Mouse (Mus musculus): Measurements from ENCODE around the gene Ptprs. TPM values are rescaled to one million over a fixed set of nuclear protein-coding genes. Genes with fewer than 3 reads are reported as not detected.

Gene Ptprs
- polyA plus RNA-seq, 1 experiment from 2014 or later, result 80.1 TPM

DNA sequence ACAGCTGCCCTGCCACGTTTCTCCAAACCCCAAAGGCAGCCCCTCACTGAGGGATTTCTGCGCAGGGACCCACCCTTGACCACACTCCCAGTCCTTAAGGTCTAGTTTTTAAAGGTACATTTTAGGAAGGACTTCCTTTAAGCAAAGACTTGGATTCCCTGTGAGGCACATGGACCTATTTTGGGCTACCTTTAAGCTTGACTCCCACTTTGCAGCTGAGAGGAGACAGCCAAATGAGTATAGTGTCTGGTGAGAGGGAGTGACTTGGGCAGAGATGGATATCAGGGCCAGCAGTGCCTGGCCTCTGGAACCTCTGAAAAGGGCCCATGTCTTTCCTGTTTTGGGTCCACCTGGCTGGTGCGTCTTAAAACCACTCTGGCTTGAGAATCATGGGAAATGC, 50.3 kb downstream of the Ptprs start:
- H3K27ac ChIP-seq (replicated peaks; ENCODE audit: low read depth, low read length), result peak overlapping the region; percentile 59; the same call in 1 of the 2 replicates
- WGBS, result 25% methylated on average over 3 of the region's 3 CpGs
- ATAC-seq (replicated peaks; ENCODE audit: insufficient number of reproducible peaks, low FRiP score, low TSS enrichment, low read depth), result no peak

DNA sequence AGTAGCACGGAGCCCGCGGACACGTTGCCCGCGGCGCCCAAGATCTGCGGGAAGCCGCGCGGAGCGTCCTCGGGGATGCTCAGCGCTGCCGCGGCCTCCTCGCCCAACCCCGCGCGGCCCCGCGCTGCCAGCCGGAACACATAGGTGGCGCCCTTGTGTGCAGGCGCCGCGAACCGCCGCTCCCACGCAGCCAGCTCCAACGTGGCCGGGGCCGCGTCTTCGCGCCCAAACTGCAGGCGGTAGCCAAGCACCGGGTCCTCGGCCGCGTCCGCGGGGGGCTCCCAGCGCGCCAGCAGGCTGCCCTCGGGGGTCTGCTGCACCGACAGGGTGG, 50.7 kb downstream of the Ptprs start:
- DNase-seq (ENCODE audit: low spot score) (peak; percentile 85), ATAC-seq (replicated peaks; ENCODE audit: insufficient number of reproducible peaks, low FRiP score, low TSS enrichment, low read depth) (peak; percentile 67)
- H3K27me3 ChIP-seq (ENCODE audit: control insufficient read depth, insufficient read depth, low read length), result no peaks in the 10 kb centered on the region
- H3K4me2 ChIP-seq (ENCODE audit: low read depth, low read length), result peak overlapping the region; percentile 94
- peaks cover 23% of the 10 kb centered on the region for H3K36me3 ChIP-seq (replicated peaks; ENCODE audit: control insufficient read depth, insufficient read depth, low read depth, low read length)
- peak overlapping the region; percentile 59 for H3K27ac ChIP-seq (replicated peaks; ENCODE audit: low read depth, low read length)
- 1% methylated on average over 47 of the region's 47 CpGs for WGBS
- H3K9me3 ChIP-seq (replicated peaks; ENCODE audit: control insufficient read depth, low read length), result no peaks in the 10 kb centered on the region
- no peaks in the 10 kb centered on the region; the same call in 1 of the 2 replicates for H3K4me1 ChIP-seq (ENCODE audit: control insufficient read depth, insufficient read depth, low read length)
- peak overlapping the region; percentile 39 for H3K4me3 ChIP-seq (ENCODE audit: low read depth, low read length)
- H3K9ac ChIP-seq (replicated peaks; ENCODE audit: low read length), result peak overlapping the region; percentile 74

More for the DNA sequence above, 50.3 kb downstream of the Ptprs start:
- DNase-seq (ENCODE audit: low spot score), result no peak
- H3K4me3 ChIP-seq (ENCODE audit: low read depth, low read length), result peak overlapping the region; percentile 39
- peak overlapping the region; percentile 74 for H3K9ac ChIP-seq (replicated peaks; ENCODE audit: low read length)
- peak overlapping the region; percentile 94 for H3K4me2 ChIP-seq (ENCODE audit: low read depth, low read length)
- no peaks in the 10 kb centered on the region for H3K27me3 ChIP-seq (ENCODE audit: control insufficient read depth, insufficient read depth, low read length)
- no peaks in the 10 kb centered on the region for H3K9me3 ChIP-seq (replicated peaks; ENCODE audit: control insufficient read depth, low read length)
- peaks cover 20% of the 10 kb centered on the region for H3K36me3 ChIP-seq (replicated peaks; ENCODE audit: control insufficient read depth, insufficient read depth, low read depth, low read length)
- no peaks in the 10 kb centered on the region; the same call in 1 of the 2 replicates for H3K4me1 ChIP-seq (ENCODE audit: control insufficient read depth, insufficient read depth, low read length)

DNA sequence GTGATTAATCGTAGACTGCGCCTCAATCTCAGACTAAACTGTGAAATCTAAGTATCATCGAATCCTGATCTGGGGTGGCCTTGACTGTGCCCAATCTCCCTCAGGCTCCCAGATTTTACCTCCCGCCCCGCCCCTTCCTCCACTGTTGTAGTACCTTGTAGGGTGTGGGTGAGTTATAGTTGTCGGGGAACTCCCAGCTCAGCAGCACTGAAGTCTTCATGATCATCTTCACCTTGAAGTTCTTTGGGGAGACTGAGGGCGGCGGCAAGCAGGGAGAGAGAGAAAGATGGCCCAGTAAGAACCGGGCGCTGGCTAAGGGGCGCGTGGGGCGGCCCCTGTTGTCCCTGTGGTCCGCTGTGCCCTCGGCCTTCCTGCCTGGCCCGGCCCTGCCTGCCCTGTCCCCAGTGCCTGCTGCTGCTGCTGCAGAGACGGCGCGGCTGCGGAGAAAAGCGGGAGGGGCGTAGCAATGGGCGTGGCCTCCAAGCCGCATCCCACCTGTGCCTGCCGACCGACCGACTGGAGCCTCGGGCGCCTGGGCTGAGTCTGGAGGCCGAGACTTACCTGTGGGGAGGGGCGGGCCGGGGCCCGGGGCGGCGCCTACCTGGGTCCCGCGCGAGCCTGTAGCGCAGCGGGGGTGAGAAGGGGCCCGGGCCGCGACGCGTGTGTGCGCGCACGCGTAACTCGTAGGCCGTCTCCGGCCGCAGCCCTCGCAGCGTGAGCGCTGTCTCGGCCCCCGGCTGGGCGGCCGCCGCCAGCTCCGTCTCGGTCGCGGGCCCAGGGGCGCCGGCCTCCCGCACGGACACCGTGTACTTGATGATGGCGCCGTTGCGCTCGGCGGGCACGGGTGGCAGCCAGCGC, 51.3 kb downstream of the Ptprs start:
- ATAC-seq (replicated peaks; ENCODE audit: insufficient number of reproducible peaks, low FRiP score, low TSS enrichment, low read depth) (peak; percentile 74), DNase-seq (ENCODE audit: low spot score) (peak; percentile 79)
- WGBS, result 10% methylated on average over 68 of the region's 77 CpGs
- peak overlapping the region; percentile 39 for H3K4me3 ChIP-seq (ENCODE audit: low read depth, low read length)
- peaks cover 26% of the 10 kb centered on the region for H3K36me3 ChIP-seq (replicated peaks; ENCODE audit: control insufficient read depth, insufficient read depth, low read depth, low read length)
- H3K9me3 ChIP-seq (replicated peaks; ENCODE audit: control insufficient read depth, low read length), result no peaks in the 10 kb centered on the region
- peak overlapping the region; percentile 94 for H3K4me2 ChIP-seq (ENCODE audit: low read depth, low read length)
- H3K27ac ChIP-seq (replicated peaks; ENCODE audit: low read depth, low read length), result peak overlapping the region; percentile 59
- H3K27me3 ChIP-seq (ENCODE audit: control insufficient read depth, insufficient read depth, low read length), result no peaks in the 10 kb centered on the region
- H3K9ac ChIP-seq (replicated peaks; ENCODE audit: low read length), result peak overlapping the region; percentile 74
- H3K4me1 ChIP-seq (ENCODE audit: control insufficient read depth, insufficient read depth, low read length), result no peaks in the 10 kb centered on the region; the same call in 1 of the 2 replicates

DNA sequence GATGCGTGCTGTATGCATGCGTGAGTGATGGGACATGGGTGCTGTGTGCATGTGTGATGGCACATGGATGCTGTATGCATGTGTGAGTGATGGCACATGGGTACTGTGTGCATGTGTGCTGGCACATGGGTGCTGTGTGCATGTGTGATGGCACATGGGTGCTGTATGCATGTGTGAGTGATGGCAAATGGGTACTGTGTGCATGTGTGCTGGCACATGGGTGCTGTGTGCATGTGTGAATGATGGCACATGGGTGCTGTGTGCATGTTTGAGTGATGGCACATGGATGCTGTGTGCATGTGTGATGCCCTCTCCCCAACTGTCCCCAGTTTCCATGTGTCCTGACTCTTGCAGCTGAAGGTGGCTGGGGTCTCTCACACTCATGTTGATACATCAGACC, 56.3 kb downstream of the Ptprs start:
- peaks cover 59% of the 10 kb centered on the region for H3K36me3 ChIP-seq (replicated peaks; ENCODE audit: control insufficient read depth, insufficient read depth, low read depth, low read length)
- DNase-seq (ENCODE audit: low spot score) (no peak), ATAC-seq (replicated peaks; ENCODE audit: insufficient number of reproducible peaks, low FRiP score, low TSS enrichment, low read depth) (no peak)
- H3K4me1 ChIP-seq (ENCODE audit: control insufficient read depth, insufficient read depth, low read length), result no peaks in the 10 kb centered on the region
- 95% methylated on average over 2 of the region's 2 CpGs for WGBS
- H3K9me3 ChIP-seq (replicated peaks; ENCODE audit: control insufficient read depth, low read length), result no peaks in the 10 kb centered on the region
- no peaks in the 10 kb centered on the region for H3K27me3 ChIP-seq (ENCODE audit: control insufficient read depth, insufficient read depth, low read length)
- no peak overlapping the region for H3K4me2 ChIP-seq (ENCODE audit: low read depth, low read length)
- H3K27ac ChIP-seq (replicated peaks; ENCODE audit: low read depth, low read length), result no peak overlapping the region
- H3K4me3 ChIP-seq (ENCODE audit: low read depth, low read length), result no peak overlapping the region
- H3K9ac ChIP-seq (replicated peaks; ENCODE audit: low read length), result no peak overlapping the region

DNA sequence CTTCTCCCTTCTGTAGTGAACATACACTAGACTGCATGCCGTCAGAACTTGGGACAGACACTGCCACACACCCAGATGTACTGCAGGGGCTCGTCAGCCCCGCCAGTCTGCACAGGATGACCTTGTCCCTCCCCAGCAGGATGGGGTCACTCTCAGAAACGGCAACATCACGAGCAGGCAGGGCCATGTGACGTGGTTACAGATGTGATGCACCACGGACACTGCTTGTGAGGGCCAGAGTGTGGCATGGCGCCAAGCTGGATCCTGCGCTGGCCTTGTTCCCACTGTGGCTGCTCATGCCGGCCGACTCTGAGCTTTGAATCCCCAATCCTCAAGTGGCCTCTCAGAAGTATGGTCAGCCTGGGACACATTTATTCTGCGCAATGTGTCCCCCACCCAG, 58.0 kb downstream of the Ptprs start:
- Histone ChIP-seq H3K36me3 (replicated peaks; ENCODE audit: control insufficient read depth, insufficient read depth, low read depth, low read length) (peaks cover 63% of the 10 kb centered on the region), H3K9me3 (replicated peaks; ENCODE audit: control insufficient read depth, low read length) (no peaks in the 10 kb centered on the region), H3K9ac (replicated peaks; ENCODE audit: low read length) (no peak overlapping the region), H3K27me3 (ENCODE audit: control insufficient read depth, insufficient read depth, low read length) (no peaks in the 10 kb centered on the region), H3K4me3 (ENCODE audit: low read depth, low read length) (no peak overlapping the region), H3K4me2 (ENCODE audit: low read depth, low read length) (no peak overlapping the region), H3K4me1 (ENCODE audit: control insufficient read depth, insufficient read depth, low read length) (no peaks in the 10 kb centered on the region), H3K27ac (replicated peaks; ENCODE audit: low read depth, low read length) (no peak overlapping the region)
- no peak for DNase-seq (ENCODE audit: low spot score)
- ATAC-seq (replicated peaks; ENCODE audit: insufficient number of reproducible peaks, low FRiP score, low TSS enrichment, low read depth), result no peak
- 85% methylated on average over 12 of the region's 12 CpGs for WGBS

DNA sequence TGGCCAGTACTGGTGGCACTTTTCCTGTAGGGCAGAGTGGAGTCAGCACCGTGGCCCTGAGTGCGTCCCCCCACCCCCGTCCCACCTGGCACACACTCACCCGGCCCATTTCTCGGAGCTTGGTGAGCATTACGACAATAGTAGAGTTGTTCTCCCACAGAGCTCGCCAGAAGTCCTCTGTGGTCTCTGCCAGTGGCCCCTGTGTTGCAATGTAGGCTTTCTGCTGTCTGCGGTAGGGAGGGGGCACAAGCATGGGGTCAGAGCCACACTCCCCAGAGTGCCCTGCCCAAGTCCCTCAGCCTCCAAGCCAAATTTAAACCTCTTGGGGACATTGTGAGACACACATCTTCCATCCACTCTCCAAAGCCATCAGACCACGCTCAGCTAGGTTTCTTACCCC, 61.5 kb downstream of the Ptprs start:
- Histone ChIP-seq H3K27ac (replicated peaks; ENCODE audit: low read depth, low read length) (no peak overlapping the region), H3K36me3 (replicated peaks; ENCODE audit: control insufficient read depth, insufficient read depth, low read depth, low read length) (peaks cover 68% of the 10 kb centered on the region), H3K9me3 (replicated peaks; ENCODE audit: control insufficient read depth, low read length) (no peaks in the 10 kb centered on the region), H3K4me1 (ENCODE audit: control insufficient read depth, insufficient read depth, low read length) (no peaks in the 10 kb centered on the region), H3K4me3 (ENCODE audit: low read depth, low read length) (no peak overlapping the region), H3K27me3 (ENCODE audit: control insufficient read depth, insufficient read depth, low read length) (no peaks in the 10 kb centered on the region), H3K4me2 (ENCODE audit: low read depth, low read length) (no peak overlapping the region), H3K9ac (replicated peaks; ENCODE audit: low read length) (no peak overlapping the region)
- ATAC-seq (replicated peaks; ENCODE audit: insufficient number of reproducible peaks, low FRiP score, low TSS enrichment, low read depth), result no peak
- 94% methylated on average over 9 of the region's 9 CpGs for WGBS
- DNase-seq (ENCODE audit: low spot score), result no peak

DNA sequence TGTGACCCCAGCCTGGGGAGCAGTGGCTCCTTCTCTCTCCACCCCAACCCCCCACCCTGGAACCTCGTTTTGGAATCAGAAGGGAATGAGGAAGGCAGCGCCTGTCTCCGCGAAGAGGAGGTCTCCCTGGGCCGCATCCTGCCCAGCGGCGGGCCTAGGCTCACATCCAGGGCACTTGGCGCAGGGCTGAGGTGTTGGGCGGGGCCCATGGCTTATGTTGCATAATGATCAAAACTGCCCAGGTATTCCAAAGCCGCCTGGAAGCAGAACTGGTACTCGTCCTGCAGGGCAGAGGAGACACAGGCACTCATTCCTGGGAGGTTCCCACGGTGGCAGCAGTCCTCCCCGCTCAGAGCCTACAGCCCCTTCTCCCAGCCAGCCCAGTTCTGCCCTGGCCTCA, 63.2 kb downstream of the Ptprs start:
- Histone ChIP-seq H3K4me2 (ENCODE audit: low read depth, low read length) (no peak overlapping the region), H3K27ac (replicated peaks; ENCODE audit: low read depth, low read length) (no peak overlapping the region), H3K9ac (replicated peaks; ENCODE audit: low read length) (no peak overlapping the region), H3K9me3 (replicated peaks; ENCODE audit: control insufficient read depth, low read length) (no peaks in the 10 kb centered on the region), H3K4me3 (ENCODE audit: low read depth, low read length) (no peak overlapping the region), H3K36me3 (replicated peaks; ENCODE audit: control insufficient read depth, insufficient read depth, low read depth, low read length) (peaks cover 55% of the 10 kb centered on the region), H3K4me1 (ENCODE audit: control insufficient read depth, insufficient read depth, low read length) (no peaks in the 10 kb centered on the region), H3K27me3 (ENCODE audit: control insufficient read depth, insufficient read depth, low read length) (no peaks in the 10 kb centered on the region)
- no peak for ATAC-seq (replicated peaks; ENCODE audit: insufficient number of reproducible peaks, low FRiP score, low TSS enrichment, low read depth)
- 85% methylated on average over 13 of the region's 13 CpGs for WGBS
- DNase-seq (ENCODE audit: low spot score), result no peak

DNA sequence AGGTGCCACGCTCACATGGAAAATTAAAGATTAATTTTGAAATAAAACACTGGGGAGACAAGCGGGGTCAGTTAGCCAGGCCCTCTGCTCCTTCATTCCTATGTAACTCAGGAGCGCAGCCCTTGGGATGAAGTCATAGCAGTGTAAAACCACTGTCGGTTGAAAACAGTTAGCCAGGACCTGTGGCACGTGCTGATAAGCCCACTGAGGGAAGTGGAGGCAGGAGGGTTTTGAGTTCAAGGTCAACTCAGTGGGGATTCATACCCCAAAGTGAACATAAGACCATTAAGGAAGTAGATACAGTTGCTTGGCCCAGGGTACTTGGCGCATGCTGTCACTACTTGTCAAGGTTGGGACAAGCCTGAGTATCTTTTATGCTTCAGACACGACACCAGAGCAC, 64.8 kb downstream of the Ptprs start:
- no peak overlapping the region for H3K9ac ChIP-seq (replicated peaks; ENCODE audit: low read length)
- H3K27ac ChIP-seq (replicated peaks; ENCODE audit: low read depth, low read length), result no peak overlapping the region
- no peak for DNase-seq (ENCODE audit: low spot score)
- 95% methylated on average over 7 of the region's 7 CpGs for WGBS
- H3K4me3 ChIP-seq (ENCODE audit: low read depth, low read length), result no peak overlapping the region
- no peaks in the 10 kb centered on the region for H3K4me1 ChIP-seq (ENCODE audit: control insufficient read depth, insufficient read depth, low read length)
- peaks cover 40% of the 10 kb centered on the region for H3K36me3 ChIP-seq (replicated peaks; ENCODE audit: control insufficient read depth, insufficient read depth, low read depth, low read length)
- ATAC-seq (replicated peaks; ENCODE audit: insufficient number of reproducible peaks, low FRiP score, low TSS enrichment, low read depth), result no peak
- no peak overlapping the region for H3K4me2 ChIP-seq (ENCODE audit: low read depth, low read length)
- H3K27me3 ChIP-seq (ENCODE audit: control insufficient read depth, insufficient read depth, low read length), result no peaks in the 10 kb centered on the region
- H3K9me3 ChIP-seq (replicated peaks; ENCODE audit: control insufficient read depth, low read length), result no peaks in the 10 kb centered on the region
